Mouse (Mus musculus) heart, postnatal 25 days (tissue): ENCODE results near the gene Ahr. TPM values are rescaled to one million over a fixed set of nuclear protein-coding genes. Genes with fewer than 3 reads are reported as not detected.

Experiments used
- DNase-seq: peaks from one replicate; pipeline ENCODE4 v3.0.0; 2022; ENCODE audit warnings: low spot score
- intact Hi-C: fragments of 180-260 bp; cut with DNase I; formaldehyde crosslinking; loops from one replicate; pipeline ENCODE4 v1.15.1; 2025
- total RNA-seq, 2 experiments: library from RNA; stranded (reverse); gene quantifications; 2 replicates each; pipeline ENCODE4 v1.2.3; 2021

Ahr gene
- 1 to 10 TPM; 5.3 to 6.2 TPM for total RNA-seq

DNA sequence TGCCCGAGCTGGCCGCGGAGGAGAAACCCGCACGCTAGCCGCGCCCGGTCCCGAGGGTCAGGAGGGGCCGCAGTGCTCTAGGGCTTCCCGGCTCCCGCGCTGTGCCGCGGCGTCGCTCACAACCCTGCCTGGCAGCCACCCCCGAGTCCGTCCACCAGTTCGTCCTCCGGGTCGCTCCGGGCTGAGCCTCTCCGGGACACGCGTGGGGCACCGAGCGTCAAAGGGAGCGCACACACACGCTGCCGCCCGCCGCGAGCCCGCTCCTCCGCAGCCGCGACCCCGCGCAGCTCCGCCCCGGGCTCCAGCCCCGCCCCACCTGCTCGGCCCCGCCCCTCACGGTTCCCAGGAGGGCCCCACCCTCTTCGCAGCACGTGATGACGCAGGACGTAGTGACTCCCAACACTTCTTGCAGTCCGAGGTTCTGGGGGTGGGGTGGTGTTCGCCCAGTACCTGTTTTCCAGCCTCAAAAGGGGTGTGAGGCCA lies at the start of gene Ahr:
Gene Ahr, minus strand, starts transcription at position 285 of the 483 bp plus-strand sequence.
- DNase-seq: peak; percentile 57
- intact Hi-C loops: loop anchor here (5.0 to 10.0 kb wide), 6 partner anchors 72 to 500 kb away; no protein-coding TSS in a partner anchor

DNA sequence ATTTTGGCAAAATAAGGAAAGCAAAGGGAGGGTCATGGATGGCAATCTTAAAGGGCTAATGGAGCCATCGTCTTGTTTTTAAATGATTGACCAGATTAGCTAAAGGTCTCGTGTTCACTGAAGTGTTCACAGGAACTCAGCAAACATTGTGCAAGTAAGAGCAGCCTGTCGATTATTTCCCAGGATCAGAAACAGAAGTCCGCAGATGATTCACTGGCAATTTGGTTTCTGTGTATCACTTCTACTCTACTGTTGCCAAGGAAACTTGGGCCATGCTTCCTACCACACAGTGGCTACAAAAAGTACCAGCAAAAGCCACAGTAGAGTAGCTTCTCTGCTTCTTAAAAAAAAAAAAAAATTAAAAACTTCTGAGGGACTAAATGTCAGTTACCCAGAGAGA lies 44.0 kb upstream of the Ahr start:
- intact Hi-C loops: no loop called here
- DNase-seq: no peak

DNA sequence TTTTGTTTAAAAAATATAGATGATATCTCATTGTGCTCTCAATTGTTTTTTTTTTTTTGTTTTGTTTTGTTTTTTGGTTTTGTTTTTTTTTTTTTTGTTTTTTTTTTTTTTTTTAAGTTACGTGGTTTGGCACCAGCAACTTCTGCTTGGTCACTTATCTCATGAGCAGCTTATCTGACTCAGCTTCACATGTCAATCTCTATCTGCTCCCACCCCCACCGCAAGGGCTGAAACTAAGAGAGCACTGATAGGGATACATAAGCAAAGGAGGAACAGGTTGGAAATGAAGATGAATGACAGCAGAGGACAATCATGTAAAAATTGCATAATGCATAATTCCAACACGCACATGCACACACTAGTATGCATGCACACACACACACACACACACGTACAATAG lies 41.3 kb upstream of the Ahr start:
- intact Hi-C loops: no loop called here
- no peak for DNase-seq

DNA sequence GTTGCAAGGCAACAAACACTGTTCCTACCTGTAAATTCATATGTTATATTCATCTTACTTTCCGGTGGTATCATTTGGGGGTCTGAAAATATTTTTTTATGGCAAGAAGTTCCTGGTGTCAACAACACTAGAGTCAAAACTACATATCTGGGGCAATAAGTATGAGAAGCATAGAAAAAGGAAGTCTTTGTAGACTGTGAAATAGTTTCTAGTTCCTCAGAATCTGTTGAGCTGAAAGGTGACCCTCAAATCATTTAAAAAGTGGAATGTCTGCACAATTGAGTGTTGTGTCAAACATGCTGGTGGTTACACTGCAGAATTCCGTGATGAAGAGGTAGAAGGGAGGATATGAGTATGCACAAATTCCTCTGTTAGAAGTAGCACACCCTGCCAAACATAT lies 38.9 kb upstream of the Ahr start:
- no peak for DNase-seq
- intact Hi-C loops: no loop called here

DNA sequence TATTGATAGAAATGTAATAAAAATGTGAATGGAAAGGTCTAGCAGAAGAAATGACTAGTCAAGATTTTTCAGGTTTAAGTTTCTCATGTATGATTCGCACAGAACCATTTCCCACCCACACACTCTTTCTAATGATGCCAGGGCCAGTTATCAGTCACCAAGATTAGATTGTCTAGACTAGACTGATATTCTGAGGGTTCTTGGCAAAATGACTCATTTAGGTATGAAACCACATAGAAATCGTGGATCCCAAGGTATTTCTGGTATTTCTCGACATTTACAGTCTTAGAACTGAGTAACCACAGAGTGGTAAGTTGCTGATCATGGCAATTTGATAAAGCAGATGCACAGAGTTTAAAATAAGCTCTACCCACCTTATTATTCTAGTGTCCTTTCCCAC lies 28.0 kb upstream of the Ahr start:
- no peak for DNase-seq
- intact Hi-C loops: no loop called here

DNA sequence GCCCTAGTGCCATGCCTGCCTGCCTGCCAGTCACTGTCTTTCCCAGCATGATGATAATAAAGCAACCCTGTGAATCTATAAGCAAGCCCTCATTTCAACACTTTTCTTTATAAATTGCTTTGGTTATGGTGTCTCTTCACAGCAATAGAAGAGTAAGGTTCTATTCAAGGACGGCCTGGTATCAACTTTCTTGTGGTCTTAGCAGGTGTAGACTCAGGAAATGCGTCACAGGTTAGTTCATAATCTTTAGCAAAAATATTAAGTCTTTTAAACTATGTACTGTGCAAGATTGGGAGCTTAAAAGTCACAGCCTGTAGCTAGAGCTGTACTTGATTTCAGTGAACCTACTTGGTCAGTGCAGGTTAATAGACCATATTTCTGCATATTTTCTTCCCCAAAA lies 24.0 kb upstream of the Ahr start:
- DNase-seq: no peak
- intact Hi-C loops: no loop called here

DNA sequence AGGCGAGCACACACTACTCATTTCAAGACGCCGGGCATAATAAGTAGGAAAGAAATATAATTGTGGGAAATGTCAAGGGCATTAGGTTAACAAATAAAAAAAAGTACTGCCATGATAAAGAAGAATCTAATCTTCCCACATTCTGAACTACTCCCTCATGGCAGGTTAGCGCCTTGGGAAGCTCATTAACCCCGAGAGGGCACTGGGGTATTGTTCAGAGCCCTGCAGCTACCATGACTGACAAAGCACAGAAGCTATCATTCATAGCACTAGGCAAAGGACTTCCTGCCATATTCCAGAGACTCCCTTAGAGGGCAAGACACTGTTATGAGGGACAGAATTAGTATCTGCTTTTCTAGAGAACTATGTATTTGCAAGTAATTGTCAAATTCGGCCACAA lies 21.1 kb upstream of the Ahr start:
- no peak for DNase-seq
- intact Hi-C loops: no loop called here

DNA sequence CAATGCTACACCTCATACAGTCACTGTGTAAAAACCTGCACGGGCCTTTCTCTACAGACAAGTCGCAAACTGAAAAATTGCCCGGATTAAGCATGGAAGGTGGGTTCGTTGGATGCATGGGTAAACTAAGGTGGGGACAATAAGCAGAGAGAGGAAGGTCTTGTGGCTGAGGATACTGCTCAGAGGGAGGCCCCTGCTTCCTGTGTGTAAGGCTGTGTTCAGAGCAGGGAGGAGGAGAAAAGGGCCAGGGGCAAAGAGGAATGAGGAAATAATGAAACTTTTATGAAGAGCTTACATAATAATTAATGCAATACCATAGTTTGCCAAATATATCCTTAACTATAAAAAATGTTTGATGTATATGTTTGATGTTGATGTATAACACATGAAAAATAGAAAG lies 19.5 kb upstream of the Ahr start:
- intact Hi-C loops: no loop called here
- DNase-seq: no peak

DNA sequence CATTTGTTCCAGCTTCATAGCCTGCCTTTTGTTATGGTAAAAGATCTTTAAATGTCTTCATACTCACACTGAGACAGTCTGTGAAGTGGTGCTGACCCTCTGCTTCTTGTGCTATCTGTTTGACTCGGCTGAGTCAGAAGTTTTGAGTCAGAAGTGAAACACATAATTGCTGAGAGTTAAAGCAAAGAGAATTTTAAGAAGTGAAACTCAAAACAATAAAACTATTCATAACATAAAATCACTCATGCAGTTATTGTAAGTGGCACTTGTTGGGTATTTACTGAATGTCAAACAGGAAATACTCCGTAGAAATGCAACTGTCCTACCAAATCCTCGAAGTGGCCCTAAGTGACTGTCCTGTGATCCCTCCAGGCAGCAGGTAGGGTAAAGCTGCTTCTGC lies 18.3 kb upstream of the Ahr start:
- DNase-seq: no peak
- intact Hi-C loops: no loop called here

DNA sequence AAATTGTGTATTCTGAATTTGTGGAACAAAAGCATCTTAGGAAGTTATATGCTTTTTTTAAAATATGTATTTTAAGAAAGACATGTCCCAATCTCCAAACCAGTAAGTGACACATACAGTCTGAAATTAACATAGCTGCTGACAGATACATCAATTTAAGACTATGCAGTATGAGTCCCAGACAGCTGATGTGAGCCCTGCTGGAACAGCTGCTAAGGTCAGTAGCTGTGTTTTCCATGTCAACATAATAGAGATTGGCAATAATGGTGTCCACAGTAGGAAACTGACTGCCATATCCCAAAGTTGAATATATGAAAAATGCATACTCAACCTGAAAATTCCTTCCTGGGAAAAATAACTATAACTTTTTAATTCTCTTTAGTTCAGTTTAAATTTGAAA lies 15.5 kb upstream of the Ahr start:
- intact Hi-C loops: no loop called here

DNA sequence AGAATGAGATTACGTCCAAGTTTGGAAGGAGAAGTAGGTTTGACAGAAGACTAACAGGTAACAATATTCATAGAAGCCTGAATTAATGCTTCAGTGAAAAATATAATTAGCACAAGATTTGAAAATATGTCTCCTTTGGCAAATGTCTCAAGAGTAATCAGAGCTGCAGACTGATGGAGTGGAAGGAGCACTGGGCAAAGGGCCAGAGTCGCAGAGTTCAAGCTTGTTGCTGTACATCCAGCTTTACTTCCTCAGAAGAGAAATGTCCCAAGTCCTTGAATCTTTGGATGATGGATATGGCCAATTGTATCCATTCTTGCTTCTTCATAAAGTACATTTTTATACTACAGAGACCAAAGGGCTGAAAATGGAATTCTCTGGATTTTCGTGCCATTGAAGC lies 8.0 kb upstream of the Ahr start:
- intact Hi-C loops: no loop called here
- DNase-seq: no peak

More for the DNA sequence above, 15.5 kb upstream of the Ahr start:
- DNase-seq: no peak

DNA sequence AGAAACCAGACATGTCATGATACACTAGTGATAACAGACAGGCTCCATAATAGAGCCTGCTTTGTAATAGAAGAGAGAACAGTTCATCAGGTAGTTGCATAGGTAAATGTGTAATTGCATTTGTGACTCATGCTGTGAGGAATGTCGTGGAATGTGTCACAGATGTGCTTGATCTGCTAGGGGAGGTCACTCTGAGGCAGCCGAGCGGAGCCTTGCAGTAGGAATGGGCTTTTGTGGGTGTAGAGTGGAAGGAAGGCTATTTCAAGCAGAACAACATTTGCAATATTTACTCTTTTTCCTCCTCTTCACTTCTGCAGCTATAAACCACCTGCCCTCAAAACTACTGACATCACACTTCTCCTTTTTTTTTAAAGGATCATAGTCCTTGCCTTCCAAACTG lies 4.0 kb upstream of the Ahr start:
- no peak for DNase-seq
- intact Hi-C loops: loop anchor here (10.0 kb wide), 2 partner anchors 206 to 496 kb away; no protein-coding TSS in a partner anchor

DNA sequence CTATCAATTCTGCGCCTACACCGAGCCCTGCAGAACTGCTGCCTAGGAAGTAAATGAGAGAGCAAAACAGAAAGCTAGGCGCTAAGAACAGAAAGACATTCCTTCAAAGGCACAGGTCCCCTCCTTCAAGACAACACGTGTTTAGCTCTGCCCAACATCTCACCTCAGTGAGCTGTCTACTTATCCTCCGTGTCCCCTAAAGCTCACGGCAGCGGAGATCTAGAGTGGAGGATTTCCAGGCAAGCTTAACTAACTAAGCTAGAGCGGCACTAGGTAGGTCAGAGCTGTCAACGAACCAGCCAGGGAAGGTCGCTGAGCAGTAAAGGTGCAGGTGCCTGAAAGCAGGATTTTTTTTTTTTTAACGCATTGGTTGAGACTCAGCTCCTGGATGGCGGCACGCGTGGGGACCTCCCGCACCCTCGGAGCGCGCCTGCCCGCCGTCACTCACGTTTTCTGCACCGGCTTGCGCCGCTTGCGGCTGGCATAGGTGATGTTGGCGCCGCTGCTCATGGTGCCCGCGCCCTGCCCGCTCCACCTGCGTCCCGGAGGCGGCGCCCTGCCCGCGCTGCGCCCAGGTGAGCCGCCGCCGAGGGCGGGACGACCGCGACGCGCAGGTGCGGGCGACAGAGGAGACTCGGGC lies 604 bp downstream of the Ahr start:
- DNase-seq: no peak

DNA sequence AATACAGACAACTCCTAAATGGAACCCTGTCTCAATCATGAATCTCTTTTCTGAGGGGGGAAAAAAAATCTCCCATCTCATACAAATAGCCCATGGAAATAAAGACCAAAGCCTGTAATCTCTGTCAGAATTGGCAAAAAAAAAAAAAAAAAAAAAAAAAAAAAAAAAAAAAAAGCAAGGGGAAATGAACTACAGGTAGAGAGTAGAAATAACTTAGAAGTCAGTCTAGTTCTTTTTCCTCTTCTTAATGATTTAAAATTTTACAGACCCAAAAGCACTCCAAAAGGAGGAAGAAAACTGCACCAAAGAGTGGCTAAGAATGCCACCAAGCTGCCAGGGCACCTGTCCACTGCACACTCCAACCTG lies 1.1 kb downstream of the Ahr start:
- intact Hi-C loops: loop anchor here (5.0 to 10.0 kb wide), 6 partner anchors 71 to 501 kb away; no protein-coding TSS in a partner anchor
- no peak for DNase-seq

More for the DNA sequence above, 604 bp downstream of the Ahr start:
- intact Hi-C loops: loop anchor here (5.0 to 10.0 kb wide), 6 partner anchors 72 to 501 kb away; no protein-coding TSS in a partner anchor

DNA sequence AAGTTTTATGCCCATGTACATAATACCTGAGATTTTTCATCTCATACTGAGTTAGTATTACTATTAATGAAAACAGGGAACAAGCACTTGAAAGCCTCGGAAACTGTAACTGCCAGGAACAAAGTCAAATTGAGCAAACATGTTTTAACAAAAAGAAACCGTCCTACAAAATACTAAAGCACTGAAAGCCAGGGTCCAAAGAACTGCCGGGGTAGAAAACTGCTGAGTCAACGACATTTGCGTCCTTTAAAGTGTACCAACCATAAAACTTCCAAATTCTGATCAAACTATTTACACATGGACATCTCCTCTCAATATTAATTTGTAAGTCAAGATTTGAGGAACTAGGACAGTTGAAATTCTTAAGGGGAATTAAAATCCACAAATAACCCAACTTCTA lies 1.7 kb downstream of the Ahr start:
- intact Hi-C loops: loop anchor here (5.0 to 10.0 kb wide), 6 partner anchors 71 to 502 kb away; no protein-coding TSS in a partner anchor
- DNase-seq: no peak

DNA sequence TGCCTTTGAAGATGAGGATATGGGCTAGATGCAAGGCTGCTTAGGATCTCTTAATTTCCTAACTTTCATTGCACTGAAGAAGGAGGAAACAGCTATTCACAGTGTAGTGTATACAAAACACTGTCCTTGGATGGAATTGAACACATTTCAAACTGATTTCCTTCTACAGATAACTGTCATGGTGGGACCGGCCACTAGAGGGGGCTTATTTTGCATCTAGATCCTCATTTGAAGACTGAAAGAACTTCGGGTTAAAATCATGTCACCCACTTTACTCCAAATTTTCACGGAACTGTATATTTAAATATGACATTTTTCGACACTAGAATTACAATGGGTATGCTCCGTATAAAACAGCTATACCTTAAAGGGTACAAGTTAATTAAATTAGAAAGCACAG lies 2.7 kb downstream of the Ahr start:
- DNase-seq: no peak
- intact Hi-C loops: loop anchor here (1.0 to 10.0 kb wide), 7 partner anchors 70 to 503 kb away; no protein-coding TSS in a partner anchor

DNA sequence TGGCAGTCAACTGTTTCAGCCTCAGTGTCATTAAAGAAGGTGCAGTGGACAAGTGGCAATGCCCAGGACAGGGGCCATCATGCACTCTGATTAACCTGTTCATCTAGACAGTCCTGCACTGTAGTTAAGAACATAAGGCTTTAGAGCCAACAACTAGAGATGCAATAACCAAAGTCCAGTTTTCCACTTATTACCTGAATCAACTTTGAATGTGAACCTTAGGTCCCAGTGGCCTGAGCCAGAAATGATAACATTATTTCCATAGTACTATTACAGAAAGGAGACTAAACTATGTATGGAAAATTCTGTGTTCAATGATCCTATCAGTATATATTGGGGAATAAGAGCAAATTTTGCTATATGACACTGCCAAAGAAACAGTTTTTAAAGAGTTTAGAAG lies 4.3 kb downstream of the Ahr start:
- intact Hi-C loops: loop anchor here (5.0 to 10.0 kb wide), 6 partner anchors 68 to 504 kb away; no protein-coding TSS in a partner anchor

DNA sequence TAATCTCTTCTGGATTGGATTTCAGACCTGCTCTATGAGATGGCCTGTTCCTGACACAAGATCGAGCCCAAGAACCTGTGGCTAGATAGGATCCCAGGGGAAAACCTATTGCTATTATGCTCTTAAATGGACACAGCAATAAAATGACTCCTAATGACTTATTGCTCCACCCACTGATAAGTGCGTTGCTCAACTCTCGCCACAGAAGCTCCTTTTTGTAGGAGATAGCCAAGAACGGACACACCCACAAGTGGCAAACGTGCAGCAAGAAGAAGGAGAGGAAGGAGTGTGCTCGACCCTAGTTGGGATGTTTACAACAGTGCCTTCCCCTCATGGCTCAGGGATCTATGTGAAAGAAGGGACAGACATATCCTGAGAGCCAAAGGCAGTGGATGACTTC lies 7.4 kb downstream of the Ahr start:
- intact Hi-C loops: no loop called here
- DNase-seq: no peak

More for the DNA sequence above, 4.3 kb downstream of the Ahr start:
- no peak for DNase-seq

DNA sequence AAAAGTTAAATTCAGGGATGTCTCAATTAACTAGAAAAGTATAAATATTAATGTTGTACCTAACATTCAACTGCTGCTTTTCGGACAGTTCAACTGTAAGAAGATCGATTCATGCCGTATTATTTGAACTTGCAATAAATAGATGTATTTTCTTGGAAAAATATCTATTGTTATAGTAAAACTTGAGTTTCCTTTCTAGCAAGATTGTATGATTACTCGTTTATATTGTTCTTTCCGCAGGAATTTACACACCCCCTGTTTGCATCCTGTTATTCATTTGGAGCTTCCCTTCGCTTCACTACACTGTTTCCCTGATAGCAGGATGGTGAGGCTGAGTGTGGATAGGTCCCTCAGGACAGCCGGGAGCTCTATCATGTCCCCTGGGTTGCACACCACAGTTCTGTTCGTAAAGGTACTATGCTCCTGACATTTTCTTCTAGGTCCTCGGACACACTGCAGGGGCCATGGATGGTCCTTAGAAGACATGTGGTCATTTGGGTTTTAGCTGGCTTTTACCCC lies 12.2 kb downstream of the Ahr start:
- intact Hi-C loops: no loop called here

DNA sequence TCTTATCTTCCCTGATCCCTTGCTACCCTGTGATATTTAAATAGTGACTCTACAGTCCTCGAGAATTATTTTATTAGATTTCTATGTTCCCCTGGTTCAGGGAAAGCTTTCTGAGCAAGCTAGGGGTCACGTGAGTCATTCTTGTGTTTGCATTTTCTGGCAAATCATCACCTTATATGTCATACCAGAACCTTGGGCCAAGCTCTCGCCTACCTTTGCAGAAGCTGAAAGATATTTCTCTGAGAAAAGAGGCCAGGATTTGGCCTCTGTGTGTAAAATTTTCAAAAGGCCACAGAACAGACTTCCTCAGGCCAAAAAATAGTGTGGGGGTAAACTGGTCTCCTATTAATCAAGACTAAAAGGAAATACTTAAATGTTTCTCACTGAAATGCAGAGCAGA lies 19.2 kb downstream of the Ahr start:
- intact Hi-C loops: no loop called here
- no peak for DNase-seq

More for the DNA sequence above, 12.2 kb downstream of the Ahr start:
- DNase-seq: no peak

DNA sequence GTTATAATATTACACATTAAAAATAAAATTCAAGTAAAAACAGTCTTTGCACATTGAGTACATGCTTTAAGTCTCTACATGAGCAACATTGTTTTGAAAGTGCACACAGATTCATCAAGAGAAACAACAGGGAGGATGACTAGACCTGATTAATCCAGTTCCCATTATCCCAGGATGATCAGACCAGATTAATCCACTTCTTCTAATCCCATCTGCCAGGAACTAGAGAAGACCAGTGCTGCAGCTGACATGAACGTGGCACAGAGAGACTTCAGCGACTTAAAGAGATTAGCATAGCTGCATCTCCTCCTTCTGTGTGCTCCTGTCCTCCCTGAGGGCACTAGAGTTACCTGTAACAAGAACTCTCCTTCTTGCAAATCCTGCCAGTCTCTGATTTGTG lies 20.2 kb downstream of the Ahr start:
- DNase-seq: no peak
- intact Hi-C loops: no loop called here

DNA sequence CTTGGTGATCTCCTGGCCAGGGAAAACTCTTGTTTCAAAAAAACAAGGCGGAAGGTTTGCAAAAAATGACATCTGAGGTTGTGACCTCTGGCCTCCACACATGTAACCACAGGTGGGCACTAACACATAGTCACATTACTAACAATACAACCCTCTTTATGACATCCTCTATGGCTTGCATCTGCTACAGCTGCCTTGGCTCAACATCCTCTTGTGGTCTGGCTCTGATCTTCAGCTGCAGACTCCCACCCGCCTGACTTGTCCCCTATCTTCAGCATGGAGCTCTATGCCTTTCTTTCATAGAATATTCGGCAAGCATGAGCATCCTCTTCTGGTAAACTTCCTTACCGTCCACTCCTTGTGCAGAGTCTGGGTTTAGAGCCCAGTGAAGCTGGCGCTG lies 24.1 kb downstream of the Ahr start:
- intact Hi-C loops: no loop called here
- DNase-seq: no peak
